Mouse (Mus musculus) kidney, adult 2 months (tissue): ENCODE data around the gene Inpp4a. TPM values are rescaled to one million over a fixed set of nuclear protein-coding genes. Genes with fewer than 3 reads are reported as not detected.

Source experiments
- DNase-seq: peaks from one replicate; pipeline ENCODE4 v3.0.0; 2021
- H3K27ac ChIP-seq: fragments of 200-500 bp; 2 replicates; pipeline ENCODE4 v1.5.1; 2012; ENCODE audit warnings: low read depth, low read length, control low read depth, inconsistent platforms; ENCODE audit not compliant: insufficient read depth
- H3K27me3 ChIP-seq: fragments of 200-500 bp; replicated peaks from 2 replicates; pipeline ENCODE4 v1.6.1; 2012; ENCODE audit warnings: mild to moderate bottlenecking, moderate library complexity, low read length, inconsistent platforms; ENCODE audit not compliant: control insufficient read depth, insufficient read depth
- H3K36me3 ChIP-seq: fragments of 200-500 bp; 2 replicates; pipeline ENCODE4 v1.6.1; 2012; ENCODE audit warnings: mild to moderate bottlenecking, moderate library complexity, low read length, inconsistent platforms; ENCODE audit not compliant: control insufficient read depth, insufficient read depth
- H3K4me1 ChIP-seq: fragments of 200-500 bp; 2 replicates; pipeline ENCODE4 v1.6.1; 2011; ENCODE audit warnings: low read length; ENCODE audit not compliant: control insufficient read depth, insufficient read depth
- H3K4me3 ChIP-seq: fragments of 200-500 bp; 2 replicates; pipeline ENCODE4 v1.5.1; 2011; ENCODE audit warnings: mild to moderate bottlenecking, low read depth, low read length, control low read depth; ENCODE audit not compliant: insufficient read depth
- CTCF ChIP-seq: fragments of 200-500 bp; conservative IDR thresholded peaks from 2 replicates; pipeline ENCODE4 v1.5.1; 2011; ENCODE audit warnings: low read depth, mild to moderate bottlenecking, control low read depth, low read length, moderate library complexity, mixed read lengths; ENCODE audit not compliant: insufficient read depth, insufficient read length
- POLR2A ChIP-seq: fragments of 200-500 bp; IDR thresholded peaks from one replicate; pipeline ENCODE4 v1.6.1; 2011; ENCODE audit warnings: low read depth, low read length, control low read depth
- WGBS: fragments of 180-500 bp; shearing (Covaris S2); methylation state at CpG from one replicate; pipeline ENCODE4 v1.1.7; 2018; 5-methylcytosine and 5-hydroxymethylcytosine counted together
- polyA plus RNA-seq: library from polyadenylated mRNA; depleted of rRNA; stranded (reverse); fragments of >200 nt; gene quantifications from 2 replicates; pipeline ENCODE4 v1.2.3, GENCODE M21; 2012

Gene Inpp4a
- polyA plus RNA-seq, 1 experiment, result 7.5 TPM

GRCm38 (mm10) chr1:37323208-37323607, 23.5 kb downstream of the Inpp4a start:
- no peaks in the 10 kb centered on the region for H3K36me3 ChIP-seq
- TF ChIP-seq CTCF (no peak), POLR2A (no peak)
- 85% methylated on average over 4 of the region's 4 CpGs for WGBS
- no peaks in the 10 kb centered on the region for H3K27me3 ChIP-seq
- no peak overlapping the region for H3K4me3 ChIP-seq
- no peaks in the 10 kb centered on the region for H3K4me1 ChIP-seq
- H3K27ac ChIP-seq, result no peak overlapping the region
- no peak for DNase-seq

GRCm38 (mm10) chr1:37324569-37324968, 24.9 kb downstream of the Inpp4a start:
- no peak for DNase-seq
- no peaks in the 10 kb centered on the region for H3K36me3 ChIP-seq
- H3K27me3 ChIP-seq, result no peaks in the 10 kb centered on the region
- no peak overlapping the region for H3K27ac ChIP-seq
- TF ChIP-seq CTCF (no peak), POLR2A (no peak)
- H3K4me1 ChIP-seq, result no peaks in the 10 kb centered on the region
- no peak overlapping the region for H3K4me3 ChIP-seq
- 21% methylated on average over 5 of the region's 5 CpGs for WGBS

GRCm38 (mm10) chr1:37327311-37327710, 27.6 kb downstream of the Inpp4a start:
- no peaks in the 10 kb centered on the region for H3K4me1 ChIP-seq
- 79% methylated on average over 4 of the region's 4 CpGs for WGBS
- no peaks in the 10 kb centered on the region for H3K36me3 ChIP-seq
- no peak overlapping the region for H3K4me3 ChIP-seq
- no peaks in the 10 kb centered on the region for H3K27me3 ChIP-seq
- DNase-seq, result no peak
- no peak for TF ChIP-seq POLR2A
- TF ChIP-seq CTCF, result no peak
- no peak overlapping the region for H3K27ac ChIP-seq

- Histone ChIP-seq H3K4me3 (no peak overlapping the region), H3K4me1 (no peaks in the 10 kb centered on the region), H3K27me3 (no peaks in the 10 kb centered on the region), H3K36me3 (no peaks in the 10 kb centered on the region), H3K27ac (no peak overlapping the region)
- WGBS, result 96% methylated on average over 3 of the region's 3 CpGs
- TF ChIP-seq POLR2A (no peak), CTCF (0 out of 2 replicates have a peak, but pooled peaks have one; percentile 1)
- DNase-seq, result no peak
Measured at GRCm38 (mm10) chr1:37329132-37329531, 29.5 kb downstream of the Inpp4a start.

- Histone ChIP-seq H3K36me3 (no peaks in the 10 kb centered on the region), H3K27me3 (no peaks in the 10 kb centered on the region), H3K4me1 (no peaks in the 10 kb centered on the region), H3K4me3 (no peak overlapping the region), H3K27ac (no peak overlapping the region)
- WGBS, result 90% methylated on average over 4 of the region's 4 CpGs
- TF ChIP-seq CTCF, result no peak
- TF ChIP-seq POLR2A, result no peak
- DNase-seq, result no peak
Measured at GRCm38 (mm10) chr1:37329831-37330230, 30.2 kb downstream of the Inpp4a start.

- DNase-seq, result no peak
- H3K27ac ChIP-seq, result no peak overlapping the region
- H3K4me1 ChIP-seq, result no peaks in the 10 kb centered on the region
- WGBS, result 71% methylated on average over 3 of the region's 3 CpGs
- TF ChIP-seq POLR2A (no peak), CTCF (no peak)
- H3K4me3 ChIP-seq, result no peak overlapping the region
- no peaks in the 10 kb centered on the region for H3K27me3 ChIP-seq
- no peaks in the 10 kb centered on the region for H3K36me3 ChIP-seq
Measured at GRCm38 (mm10) chr1:37332756-37333155, 33.1 kb downstream of the Inpp4a start.

GRCm38 (mm10) chr1:37333741-37334440, 34.2 kb downstream of the Inpp4a start:
- Histone ChIP-seq H3K27ac (no peak overlapping the region), H3K4me3 (no peak overlapping the region), H3K4me1 (no peaks in the 10 kb centered on the region), H3K27me3 (no peaks in the 10 kb centered on the region), H3K36me3 (no peaks in the 10 kb centered on the region)
- no peak for DNase-seq
- WGBS, result 74% methylated on average over 4 of the region's 4 CpGs
- no peak for TF ChIP-seq CTCF
- TF ChIP-seq POLR2A, result no peak

- Histone ChIP-seq H3K4me1 (no peaks in the 10 kb centered on the region), H3K27me3 (no peaks in the 10 kb centered on the region), H3K36me3 (no peaks in the 10 kb centered on the region), H3K27ac (no peak overlapping the region), H3K4me3 (no peak overlapping the region)
- 61% methylated on average over 2 of the region's 2 CpGs for WGBS
- DNase-seq, result no peak
- TF ChIP-seq CTCF (no peak), POLR2A (no peak)
Measured at GRCm38 (mm10) chr1:37336022-37336421, 36.4 kb downstream of the Inpp4a start.
